8 mouse cellular contexts compared by ENCODE assay signal in genomic region chr10:67998116-67998635, GRCm38 (mm10). TPM values are rescaled to one million over a fixed set of nuclear protein-coding genes. Genes with fewer than 3 reads are reported as not detected.
DNase-seq lines count a peak whose midpoint lies in the region; ATAC-seq lines count a peak whose summit lies in the region.

No protein-coding gene starts in this region.

- H3K4me3 ChIP-seq in neural tube, embryonic 13.5 days, result no peak overlapping the region

- H3K27ac ChIP-seq in neural tube, embryonic 13.5 days (replicated peaks), result no peak overlapping the region

- H3K9me3 ChIP-seq in neural tube, embryonic 13.5 days, result no peaks in the 10 kb centered on the region

- peak; percentile 54 for DNase-seq in urinary bladder, postnatal 25 days (ENCODE audit: low spot score)
- DNase-seq in urinary bladder, adult 2 months (ENCODE audit: low spot score), result no peak
- DNase-seq in cerebellum, postnatal 14 days, result peak; percentile 75 to 87
- peak; percentile 40 to 59 for DNase-seq in frontal cortex, postnatal 36 days (ENCODE audit: low spot score in 2 of 2)
- peak; percentile 73 for DNase-seq in kidney, postnatal 10 days
- peak; percentile 57 to 71 for DNase-seq in lung, adult 18-20 months
- DNase-seq in thymus, postnatal 4 days, result peak; percentile 90

- no peak overlapping the region for H3K9ac ChIP-seq in neural tube, embryonic 13.5 days

- ATAC-seq in neural tube, embryonic 13.5 days (ENCODE audit: low read depth), result peak; percentile 77

- H3K4me2 ChIP-seq in neural tube, embryonic 13.5 days, result peak overlapping the region; percentile 28; the same call in 1 of the 2 replicates

- no peaks in the 10 kb centered on the region for H3K27me3 ChIP-seq in neural tube, embryonic 13.5 days

- no peaks in the 10 kb centered on the region for H3K36me3 ChIP-seq in neural tube, embryonic 13.5 days

- WGBS in neural tube, embryonic 13.5 days, result 39% methylated on average over 13 of the region's 13 CpGs

- no peaks in the 10 kb centered on the region for H3K4me1 ChIP-seq in neural tube, embryonic 13.5 days (replicated peaks)

RNA-seq across cellular contexts. Expression of gene Rtkn2, which starts 18.8 kb away (rescaled TPM):
- polyA plus RNA-seq in urinary bladder, adult 2 months (2012; rRNA removed), result 0.26 and 0.34 TPM in 2 replicates
- 3.3 and 4.2 TPM in 2 replicates for polyA plus RNA-seq in neural tube, embryonic 13.5 days (2015; fragmentation: Nextera tagmentation; extraction: Ambion mirVana)
